Mouse (Mus musculus) telencephalon, adult 2 months (tissue): ENCODE measurements around the gene Ddit4.

Experiments
- DNase-seq: peaks from one replicate; pipeline ENCODE4 v3.0.0-alpha.2; 2011; ENCODE audit warnings: low read depth, low spot score

Gene Ddit4

GRCm38 (mm10) chr10:59972534-59972933 lies 20.9 kb upstream of the Ddit4 start:
- DNase-seq = no peak

GRCm38 (mm10) chr10:59971813-59972212 lies 20.2 kb upstream of the Ddit4 start:
- DNase-seq = no peak

DNA sequence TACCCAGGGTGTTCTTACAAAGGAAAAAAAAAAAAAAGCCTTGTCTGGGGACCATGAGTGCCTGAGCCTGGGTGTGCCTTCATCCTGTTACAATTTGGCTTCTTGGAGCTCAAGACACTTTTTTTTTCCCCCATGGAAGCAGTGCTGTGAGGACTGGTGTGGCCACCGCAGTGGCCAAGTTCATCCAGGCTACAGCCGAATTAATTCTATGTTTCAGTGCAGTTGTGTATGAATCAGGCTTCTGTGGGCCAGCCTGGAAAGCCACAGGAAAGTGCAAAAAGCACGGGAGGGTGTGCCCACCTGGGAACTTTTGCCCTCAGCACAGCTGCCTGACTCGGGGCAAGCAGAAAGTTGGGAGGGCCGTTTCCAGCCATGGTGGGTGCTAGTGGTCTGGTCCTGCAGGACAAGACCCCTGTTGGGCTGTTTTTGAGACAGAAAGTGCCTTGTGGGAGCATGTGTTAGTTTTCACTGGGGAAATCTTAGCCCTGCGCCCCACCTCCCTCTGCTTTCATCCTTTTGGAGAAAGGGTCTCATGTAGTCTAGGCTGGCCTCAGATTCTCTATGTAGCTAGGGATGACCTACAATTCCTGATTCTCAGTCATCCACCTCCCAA lies 18.9 kb upstream of the Ddit4 start:
- no peak for DNase-seq

DNA sequence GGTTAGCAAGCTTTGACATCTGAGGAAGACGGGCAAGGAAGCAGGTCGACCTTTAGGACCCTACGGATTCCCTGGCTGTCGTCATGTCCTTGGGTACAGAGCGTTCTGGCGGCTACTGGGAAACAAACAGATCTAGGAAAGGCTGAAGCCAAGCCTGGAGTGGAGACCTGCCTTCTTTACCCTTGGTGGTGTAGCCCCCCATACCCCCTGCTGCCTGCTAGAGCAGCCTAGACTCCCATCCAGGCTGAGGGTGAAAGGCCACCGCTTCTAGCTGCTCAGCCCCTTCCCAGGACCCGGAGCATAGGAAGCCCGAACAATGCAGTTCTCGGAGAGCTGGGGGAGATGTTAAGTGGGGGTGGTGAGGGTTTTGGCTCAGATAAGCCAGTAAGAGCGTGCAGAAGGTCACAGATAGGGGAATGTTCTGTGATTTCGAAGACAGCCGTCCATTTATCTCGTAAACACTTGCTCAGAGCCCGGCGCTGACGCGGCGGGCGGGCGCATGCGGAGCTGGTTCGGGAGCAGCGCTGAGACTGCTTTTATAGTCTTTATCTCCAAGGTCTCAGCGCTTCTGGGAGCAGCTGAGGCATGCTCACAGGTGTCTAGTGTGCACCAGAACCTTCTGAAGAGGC lies 18.3 kb upstream of the Ddit4 start:
- no peak for DNase-seq

- no peak for DNase-seq
These were observed 15.8 kb upstream of the Ddit4 start for GRCm38 (mm10) chr10:59967309-59967942.

- DNase-seq = no peak
These were observed 15.1 kb upstream of the Ddit4 start for GRCm38 (mm10) chr10:59966743-59967142.

DNA sequence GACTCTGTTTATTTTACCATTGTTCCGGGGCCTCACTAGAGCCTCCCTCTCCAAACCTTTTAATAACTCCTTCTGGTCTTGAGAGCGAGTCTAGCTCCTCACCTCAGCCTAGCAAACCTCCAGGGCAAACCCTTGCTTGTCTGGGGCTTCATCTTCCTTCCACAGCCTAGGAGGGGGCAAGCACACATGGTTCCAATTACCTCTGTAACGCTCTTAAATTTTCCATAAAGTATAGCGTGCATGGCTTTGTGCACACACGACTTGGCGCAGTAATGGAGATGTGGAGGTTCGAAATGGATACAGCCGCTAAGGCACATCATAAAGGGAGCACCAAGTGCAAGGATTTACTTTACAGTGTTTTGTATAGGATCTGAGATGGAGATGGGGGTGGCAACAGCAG lies 14.2 kb upstream of the Ddit4 start:
- DNase-seq = no peak

DNA sequence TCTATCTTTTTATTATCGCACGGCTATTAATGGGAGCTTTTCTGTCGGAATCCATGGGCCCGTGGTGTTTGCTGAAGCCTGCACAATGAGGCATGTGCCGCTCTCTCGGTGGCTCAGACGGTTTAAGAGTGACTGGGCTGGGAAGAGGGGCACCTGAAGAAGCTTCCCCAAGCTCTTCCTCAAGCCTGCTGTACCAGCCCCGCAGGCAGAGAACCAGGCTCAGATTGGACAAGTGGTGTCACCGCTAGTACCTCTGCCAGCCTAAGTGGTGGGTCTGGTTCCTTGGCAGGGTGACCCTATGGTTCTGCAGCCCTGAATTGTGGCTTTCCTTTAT lies 13.7 kb upstream of the Ddit4 start:
- DNase-seq = no peak

- DNase-seq = no peak
These were observed 13.1 kb upstream of the Ddit4 start for GRCm38 (mm10) chr10:59964504-59965361.

- DNase-seq = no peak
These were observed 12.0 kb upstream of the Ddit4 start for GRCm38 (mm10) chr10:59963609-59964008.

GRCm38 (mm10) chr10:59959517-59959916 lies 7.9 kb upstream of the Ddit4 start:
- DNase-seq = no peak

DNA sequence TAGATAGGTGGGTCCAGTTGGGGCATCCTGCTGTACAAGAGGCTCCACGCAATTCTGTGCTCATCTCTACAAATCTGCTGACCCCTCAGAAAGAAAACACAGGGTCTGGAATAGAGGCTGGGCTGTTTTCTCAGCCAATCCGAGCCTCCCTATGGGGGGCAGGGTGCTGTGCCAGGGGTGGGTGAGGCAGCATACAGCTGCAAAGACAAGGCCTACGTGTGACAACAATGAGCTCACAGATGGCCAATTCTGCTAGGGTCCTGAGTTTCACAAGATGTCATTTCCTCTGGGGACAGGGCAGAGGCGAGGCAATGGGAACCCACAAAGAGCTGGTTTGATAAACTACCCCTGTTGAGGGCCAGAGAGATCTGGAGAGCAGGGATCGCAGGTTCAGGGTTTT lies 6.8 kb upstream of the Ddit4 start:
- no peak for DNase-seq

DNA sequence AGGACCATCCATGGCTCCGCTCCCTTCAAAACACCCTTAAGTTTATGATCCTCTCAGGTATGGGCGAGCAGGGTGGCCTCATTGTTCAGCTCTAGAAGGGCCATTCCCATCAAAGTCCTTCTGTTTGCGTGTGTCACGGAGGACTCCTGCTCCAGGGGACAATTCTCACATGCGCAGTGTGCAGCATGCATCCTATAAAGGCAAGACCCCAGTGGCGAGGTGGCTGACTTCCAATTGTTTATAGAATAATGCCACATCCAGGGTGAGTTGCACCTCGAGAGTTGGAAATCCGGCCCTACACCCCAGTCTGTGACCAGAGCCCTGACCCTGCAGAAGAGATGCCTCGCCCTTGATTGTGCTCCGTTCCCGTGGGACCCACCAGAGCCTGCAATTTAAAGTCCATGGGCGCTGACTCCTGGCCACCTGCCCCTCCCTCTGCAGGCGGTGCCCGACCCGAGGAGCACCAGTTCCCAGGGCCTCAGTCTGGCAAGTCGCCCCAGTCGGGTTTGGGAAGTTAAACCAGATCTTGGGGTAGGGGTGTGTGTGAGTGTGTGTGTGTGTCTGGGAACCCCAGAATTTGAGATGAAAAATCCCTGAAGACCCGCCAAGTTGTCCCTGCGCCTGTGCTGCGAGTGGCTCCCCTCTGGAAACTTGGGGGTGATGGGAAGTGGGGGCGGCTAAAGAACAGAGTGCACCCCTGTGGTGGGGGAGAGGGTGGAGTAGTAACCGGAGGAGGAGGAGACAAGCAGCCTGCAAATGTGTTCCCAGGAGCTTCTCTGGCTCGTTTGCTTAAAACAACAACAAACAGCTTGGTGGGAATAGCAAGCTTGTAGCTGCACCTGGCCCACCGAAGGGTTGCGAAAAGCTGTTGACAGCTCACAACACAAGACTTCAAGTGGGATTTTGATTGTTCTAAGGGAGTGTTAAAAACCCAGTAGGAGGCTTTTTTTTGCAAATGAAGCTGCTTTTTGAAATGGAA lies 5.8 kb upstream of the Ddit4 start:
- DNase-seq = no peak

DNA sequence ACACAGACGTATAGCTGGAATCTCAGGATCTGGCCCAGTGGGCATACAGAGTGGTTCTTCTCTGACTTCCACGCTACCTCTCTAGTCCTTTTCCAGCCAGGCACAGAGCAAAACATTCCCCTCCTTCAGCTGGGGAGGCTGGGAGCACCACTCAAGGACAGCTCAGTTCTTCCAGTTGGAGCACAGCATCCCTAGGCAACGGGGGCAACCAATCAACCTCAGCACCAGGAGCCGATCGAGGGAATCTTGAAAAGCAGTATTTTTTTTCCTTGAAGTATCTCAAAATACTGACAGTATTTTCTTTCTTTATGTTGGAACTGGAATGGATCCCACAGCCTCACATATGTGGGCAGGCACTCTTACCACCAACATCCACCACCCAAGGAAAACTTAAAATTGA lies 5.0 kb upstream of the Ddit4 start:
- DNase-seq = no peak

- no peak for DNase-seq
These were observed 2.0 kb upstream of the Ddit4 start for GRCm38 (mm10) chr10:59953564-59954039.

DNA sequence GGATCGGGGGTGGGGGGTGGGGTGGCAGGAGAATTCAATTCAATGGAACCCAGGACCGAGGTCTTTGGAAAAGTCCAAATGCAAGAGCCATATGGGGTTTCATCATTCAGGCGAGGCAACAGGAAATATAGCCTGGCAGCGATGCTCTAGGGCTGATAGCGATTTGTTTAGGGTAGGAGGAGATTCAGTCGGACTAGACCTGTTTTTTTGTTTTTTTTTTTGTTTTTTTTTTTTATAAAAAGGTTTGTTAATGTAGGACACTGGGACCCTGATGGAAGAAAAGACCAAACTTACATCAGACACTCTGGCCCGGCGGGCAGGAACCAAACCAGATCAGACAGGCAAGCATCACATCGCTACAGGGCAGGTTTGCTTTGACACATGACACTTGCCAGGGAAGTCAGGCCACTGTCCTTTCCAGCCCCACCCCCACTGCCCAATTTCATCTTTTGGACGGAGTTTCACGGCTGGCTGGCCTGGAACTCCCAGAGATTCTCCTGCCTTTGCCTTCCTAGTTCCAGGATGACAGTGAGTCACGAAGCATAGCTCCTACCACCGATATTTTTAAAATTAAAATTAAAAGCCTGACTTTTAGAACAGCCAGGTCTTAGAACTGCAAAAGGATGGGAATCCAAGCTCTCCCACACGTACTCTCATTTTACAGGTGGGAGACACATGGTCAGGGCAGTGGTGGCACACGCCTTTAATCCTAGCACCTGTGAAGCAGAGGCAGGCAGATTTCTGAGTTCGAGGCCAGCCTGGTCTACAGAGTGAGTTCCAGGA lies 1.3 kb upstream of the Ddit4 start:
- DNase-seq = no peak

DNA sequence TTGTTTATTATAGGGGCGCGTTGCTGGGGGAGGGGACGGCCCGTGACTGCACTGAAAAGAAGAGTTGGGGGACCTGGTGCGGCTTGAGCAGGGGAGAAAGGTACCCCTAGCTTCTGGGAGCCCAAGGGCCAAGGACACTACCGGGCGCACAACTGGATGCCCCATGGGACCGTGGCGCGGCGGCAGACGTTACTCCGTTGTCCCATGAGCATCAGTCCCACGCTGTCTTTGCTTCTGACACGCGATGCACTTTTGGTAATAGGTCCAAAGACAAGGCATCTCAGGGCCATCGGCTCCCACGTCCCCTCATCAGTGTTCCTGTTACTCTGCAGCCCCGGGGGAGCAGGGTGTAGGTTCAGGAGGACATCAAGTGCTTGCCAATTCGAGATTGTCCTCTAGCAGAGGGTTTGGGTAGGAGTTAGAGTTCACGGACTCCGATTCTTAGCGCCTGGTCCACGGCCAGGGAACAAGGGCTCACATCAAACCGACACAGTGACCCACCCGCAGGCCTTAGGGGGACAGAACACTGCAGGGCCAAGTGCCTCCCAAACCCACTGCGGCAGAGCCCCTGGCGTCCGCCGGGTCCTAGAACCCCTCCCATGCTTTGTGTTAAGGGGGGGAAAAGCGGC lies 632 bp upstream of the Ddit4 start:
- no peak for DNase-seq

DNA sequence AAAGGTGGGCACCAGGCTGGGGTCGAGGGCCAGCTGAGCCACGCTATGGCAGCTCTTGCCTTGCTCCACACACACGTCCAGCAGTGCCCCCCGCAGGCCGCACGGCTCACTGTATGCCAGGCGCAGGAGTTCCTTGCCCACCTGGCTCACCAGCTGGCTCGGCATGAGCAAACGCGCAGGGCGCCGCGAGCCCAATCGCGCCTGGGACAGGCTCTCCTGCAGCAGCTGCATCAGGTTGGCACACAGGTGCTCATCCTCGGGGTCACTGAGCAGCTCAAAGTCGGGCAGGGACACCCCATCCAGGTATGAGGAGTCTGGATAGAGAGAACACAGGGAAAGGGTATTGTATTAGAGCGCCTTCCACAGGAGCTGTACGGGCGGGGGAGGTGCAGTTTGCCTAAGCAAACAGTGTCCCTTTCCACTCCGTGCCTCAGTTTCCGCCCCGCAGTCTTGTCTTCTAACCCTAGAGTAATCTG lies 880 bp downstream of the Ddit4 start:
- no peak for DNase-seq

GRCm38 (mm10) chr10:59949783-59950605 lies 1.6 kb downstream of the Ddit4 start:
- no peak for DNase-seq
